Mouse (Mus musculus) lung, embryonic 15.5 days (tissue): ENCODE data around the gene Wiz. TPM values are rescaled to one million over a fixed set of nuclear protein-coding genes. Genes with fewer than 3 reads are reported as not detected.

Source experiments
- ATAC-seq: fragments of 200-750 bp; cut with Nextera tagmentation; 2 replicates; pipeline ENCODE4 v1.8.0; 2017; ENCODE audit warnings: moderate number of reproducible peaks, borderline replicate concordance; ENCODE audit not compliant: low FRiP score, low TSS enrichment; ENCODE audit errors: extremely low read depth
- H3K27ac ChIP-seq: fragments of 300-500 bp; sonication (generic); 2 replicates; pipeline ENCODE4 v1.5.1; 2015; ENCODE audit warnings: moderate library complexity, mild to moderate bottlenecking, inconsistent platforms
- H3K27me3 ChIP-seq: fragments of 300-500 bp; sonication (generic); 2 replicates; pipeline ENCODE4 v1.6.1; 2015; ENCODE audit warnings: inconsistent platforms
- H3K36me3 ChIP-seq: fragments of 300-500 bp; sonication (generic); 2 replicates; pipeline ENCODE4 v1.6.1; 2015; ENCODE audit warnings: inconsistent platforms
- H3K4me1 ChIP-seq: fragments of 300-500 bp; sonication (generic); 2 replicates; pipeline ENCODE4 v1.6.1; 2015; ENCODE audit warnings: inconsistent platforms
- H3K4me2 ChIP-seq: fragments of 300-500 bp; sonication (generic); 2 replicates; pipeline ENCODE4 v1.6.1; 2015; ENCODE audit warnings: inconsistent platforms, mild to moderate bottlenecking, moderate library complexity
- H3K4me3 ChIP-seq: fragments of 300-500 bp; sonication (generic); 2 replicates; pipeline ENCODE4 v1.5.1; 2015; ENCODE audit warnings: mild to moderate bottlenecking, inconsistent platforms
- H3K9ac ChIP-seq: fragments of 300-500 bp; sonication (generic); 2 replicates; pipeline ENCODE4 v1.6.1; 2015; ENCODE audit warnings: inconsistent platforms
- H3K9me3 ChIP-seq: fragments of 300-500 bp; sonication (generic); 2 replicates; pipeline ENCODE4 v1.6.1; 2016; ENCODE audit warnings: inconsistent platforms
- WGBS: fragments of 180-500 bp; shearing (Covaris S2); methylation state at CpG from one replicate; pipeline ENCODE4 v1.1.7; 2015; 5-methylcytosine and 5-hydroxymethylcytosine counted together
- polyA plus RNA-seq: library from polyadenylated mRNA; unstranded; fragments of >200 nt; fragmentation: Nextera tagmentation; extraction: Ambion mirVana; gene quantifications from 2 replicates; pipeline ENCODE4 v1.2.1, GENCODE M21; 2015

Wiz gene
- polyA plus RNA-seq, 1 experiment from 2014 or later = 26.9 TPM

GRCm38 (mm10) chr17:32356766-32357760 is 32.2 kb downstream of the Wiz start:
- WGBS = 82% methylated on average over 24 of the region's 24 CpGs
- Histone ChIP-seq H3K36me3 (peaks cover 80% of the 10 kb centered on the region), H3K9ac (no peak overlapping the region), H3K4me3 (no peak overlapping the region), H3K9me3 (no peaks in the 10 kb centered on the region), H3K4me2 (no peak overlapping the region), H3K27me3 (no peaks in the 10 kb centered on the region), H3K27ac (no peak overlapping the region), H3K4me1 (no peaks in the 10 kb centered on the region)
- no peak for ATAC-seq

- 88% methylated on average over 9 of the region's 9 CpGs for WGBS
- H3K4me1 ChIP-seq = no peaks in the 10 kb centered on the region
- no peaks in the 10 kb centered on the region for H3K9me3 ChIP-seq
- no peak overlapping the region for H3K27ac ChIP-seq
- H3K36me3 ChIP-seq = peaks cover 75% of the 10 kb centered on the region
- H3K9ac ChIP-seq = no peak overlapping the region
- H3K27me3 ChIP-seq = no peaks in the 10 kb centered on the region
- H3K4me2 ChIP-seq = no peak overlapping the region
- no peak for ATAC-seq
- H3K4me3 ChIP-seq = no peak overlapping the region
These were observed 33.0 kb downstream of the Wiz start for GRCm38 (mm10) chr17:32356281-32356680.

GRCm38 (mm10) chr17:32355031-32355430 is 34.2 kb downstream of the Wiz start:
- WGBS = 86% methylated on average over 6 of the region's 6 CpGs
- Histone ChIP-seq H3K4me2 (no peak overlapping the region), H3K4me3 (no peak overlapping the region)

GRCm38 (mm10) chr17:32354211-32354610 is 35.0 kb downstream of the Wiz start:
- peaks cover 54% of the 10 kb centered on the region for H3K36me3 ChIP-seq
- no peak overlapping the region for H3K27ac ChIP-seq
- ATAC-seq = no peak
- H3K9ac ChIP-seq = no peak overlapping the region
- H3K4me1 ChIP-seq = peaks cover 10% of the 10 kb centered on the region
- no peak overlapping the region for H3K4me3 ChIP-seq
- 63% methylated on average over 5 of the region's 5 CpGs for WGBS
- H3K9me3 ChIP-seq = no peaks in the 10 kb centered on the region
- H3K4me2 ChIP-seq = no peak overlapping the region
- no peaks in the 10 kb centered on the region for H3K27me3 ChIP-seq

More at GRCm38 (mm10) chr17:32355031-32355430, 34.2 kb downstream of the Wiz start:
- Histone ChIP-seq H3K9me3 (no peaks in the 10 kb centered on the region), H3K9ac (no peak overlapping the region), H3K4me1 (0 out of 2 replicates have a peak, but pooled peaks cover 3% of the 10 kb centered on the region), H3K27me3 (no peaks in the 10 kb centered on the region), H3K27ac (no peak overlapping the region), H3K36me3 (peaks cover 62% of the 10 kb centered on the region)
- no peak for ATAC-seq

- 53% methylated on average over 4 of the region's 4 CpGs for WGBS
- peaks cover 49% of the 10 kb centered on the region for H3K36me3 ChIP-seq
- H3K4me1 ChIP-seq = peaks cover 14% of the 10 kb centered on the region
- no peak overlapping the region for H3K4me2 ChIP-seq
- no peak overlapping the region for H3K27ac ChIP-seq
- no peaks in the 10 kb centered on the region for H3K9me3 ChIP-seq
- no peak overlapping the region for H3K4me3 ChIP-seq
- H3K27me3 ChIP-seq = no peaks in the 10 kb centered on the region
- no peak overlapping the region for H3K9ac ChIP-seq
- ATAC-seq = no peak
These were observed 35.5 kb downstream of the Wiz start for GRCm38 (mm10) chr17:32353696-32354095.

GRCm38 (mm10) chr17:32351726-32352125 is 37.5 kb downstream of the Wiz start:
- Histone ChIP-seq H3K27me3 (no peaks in the 10 kb centered on the region), H3K27ac (no peak overlapping the region), H3K4me2 (no peak overlapping the region), H3K9ac (no peak overlapping the region), H3K4me1 (peaks cover 22% of the 10 kb centered on the region), H3K4me3 (no peak overlapping the region), H3K9me3 (no peaks in the 10 kb centered on the region), H3K36me3 (peaks cover 29% of the 10 kb centered on the region)
- ATAC-seq = no peak

- no peaks in the 10 kb centered on the region for H3K9me3 ChIP-seq
- no peak for ATAC-seq
- H3K36me3 ChIP-seq = peaks cover 25% of the 10 kb centered on the region
- H3K9ac ChIP-seq = no peak overlapping the region
- H3K27ac ChIP-seq = no peak overlapping the region
- peak overlapping the region; percentile 87 for H3K4me2 ChIP-seq
- H3K4me3 ChIP-seq = peak overlapping the region; percentile 96
- 65% methylated on average over 3 of the region's 3 CpGs for WGBS
- H3K27me3 ChIP-seq = no peaks in the 10 kb centered on the region
- H3K4me1 ChIP-seq = peaks cover 22% of the 10 kb centered on the region
These were observed 38.0 kb downstream of the Wiz start for GRCm38 (mm10) chr17:32351269-32351668.

GRCm38 (mm10) chr17:32350382-32350983 is 38.8 kb downstream of the Wiz start, which contains the start of gene Akap8l:
Gene Akap8l, minus strand, starts transcription at chr17:32350607.
- Histone ChIP-seq H3K27me3 (no peaks in the 10 kb centered on the region), H3K4me2 (peak within 1 kb of the TSS; percentile 87), H3K4me3 (peak within 1 kb of the TSS; percentile 96), H3K36me3 (peaks cover 17% of the 10 kb centered on the region), H3K4me1 (peaks cover 22% of the 10 kb centered on the region), H3K27ac (peak within 1 kb of the TSS; percentile 77), H3K9ac (peak within 1 kb of the TSS; percentile 83), H3K9me3 (no peaks in the 10 kb centered on the region)
- peak; percentile 97 for ATAC-seq
- under 1% methylated on average over 37 of the region's 37 CpGs for WGBS

- WGBS = 0% methylated on average over 24 of the region's 24 CpGs
- Histone ChIP-seq H3K4me1 (peaks cover 22% of the 10 kb centered on the region), H3K4me2 (peak overlapping the region; percentile 87), H3K9ac (peak overlapping the region; percentile 83), H3K9me3 (no peaks in the 10 kb centered on the region), H3K36me3 (peaks cover 13% of the 10 kb centered on the region), H3K4me3 (peak overlapping the region; percentile 96), H3K27me3 (no peaks in the 10 kb centered on the region), H3K27ac (peak overlapping the region; percentile 77)
- peak; percentile 17 for ATAC-seq
These were observed 39.3 kb downstream of the Wiz start for GRCm38 (mm10) chr17:32349851-32350381.

- no peaks in the 10 kb centered on the region for H3K27me3 ChIP-seq
- H3K4me3 ChIP-seq = peak overlapping the region; percentile 96
- H3K9ac ChIP-seq = peak overlapping the region; percentile 83
- no peak for ATAC-seq
- H3K36me3 ChIP-seq = peaks cover 13% of the 10 kb centered on the region; the same call in 1 of the 2 replicates
- H3K27ac ChIP-seq = peak overlapping the region; percentile 77
- peak overlapping the region; percentile 87 for H3K4me2 ChIP-seq
- 9% methylated on average over 4 of the region's 4 CpGs for WGBS
- peaks cover 22% of the 10 kb centered on the region for H3K4me1 ChIP-seq
- no peaks in the 10 kb centered on the region for H3K9me3 ChIP-seq
These were observed 40.1 kb downstream of the Wiz start for GRCm38 (mm10) chr17:32349037-32349732.

- H3K4me3 ChIP-seq = peak overlapping the region; percentile 96; the same call in 1 of the 2 replicates
- no peak overlapping the region for H3K9ac ChIP-seq
- H3K27ac ChIP-seq = peak overlapping the region; percentile 26; the same call in 1 of the 2 replicates
- peak overlapping the region; percentile 87; the same call in 1 of the 2 replicates for H3K4me2 ChIP-seq
- peaks cover 15% of the 10 kb centered on the region; the same call in 1 of the 2 replicates for H3K36me3 ChIP-seq
- WGBS = 88% methylated on average over 2 of the region's 2 CpGs
- H3K4me1 ChIP-seq = peaks cover 22% of the 10 kb centered on the region
- H3K27me3 ChIP-seq = no peaks in the 10 kb centered on the region
- no peak for ATAC-seq
- H3K9me3 ChIP-seq = no peaks in the 10 kb centered on the region
These were observed 40.8 kb downstream of the Wiz start for GRCm38 (mm10) chr17:32348406-32348805.
